11 mouse cellular contexts compared by ENCODE assay signal in genomic region chr4:106972461-106973384, GRCm38 (mm10).
DNase-seq lines count a peak whose midpoint lies in the region; ATAC-seq and TF ChIP-seq lines count a peak whose summit lies in the region.
"Had no signal": no experiment of that assay in that cellular context is flagged by ENCODE, and none has a peak within 500 bp of the region (broad histone marks: within the 10 kb centered on the region; RNA-seq: fewer than 3 reads in every experiment).

No protein-coding gene starts in this region.

- peak overlapping the region; percentile 76 for H3K27ac ChIP-seq in CH12.LX (ENCODE audit: insufficient read depth, low read depth)
- H3K27ac ChIP-seq in hindbrain, embryonic 14.5 days: peak overlapping the region; percentile 41
- H3K27ac ChIP-seq: liver, embryonic 15.5 days had no signal

- H3K4me1 ChIP-seq in CH12.LX (ENCODE audit: control insufficient read depth in 1 of 2, insufficient read depth in 2 of 2): peaks cover 72 to 98% of the 10 kb centered on the region in 2 experiments
- H3K4me1 ChIP-seq in hindbrain, embryonic 14.5 days (replicated peaks; ENCODE audit: control insufficient read depth, insufficient read depth, low read length): peaks cover 71% of the 10 kb centered on the region

- no peak overlapping the region for H3K4me2 ChIP-seq in CH12.LX (ENCODE audit: insufficient read depth, low read depth, poor library complexity, severe bottlenecking)
- H3K4me2 ChIP-seq in hindbrain, embryonic 14.5 days (replicated peaks): no peak overlapping the region
- H3K4me2 ChIP-seq: liver, embryonic 15.5 days had no signal

- H3K9ac ChIP-seq in CH12.LX (ENCODE audit: insufficient read depth, low read depth): peak overlapping the region; percentile 12; the same call in 1 of the 2 replicates
- H3K9ac ChIP-seq in hindbrain, embryonic 14.5 days: no peak overlapping the region
- H3K9ac ChIP-seq: liver, embryonic 15.5 days had no signal

- H3K4me3 ChIP-seq in CH12.LX (replicated peaks in 1 of 3; ENCODE audit: low read depth in 2 of 3, low read length in 2 of 3, poor library complexity in 1 of 3): peak overlapping the region in 1 of 3 experiments; percentile 18
- H3K4me3 ChIP-seq in hindbrain, embryonic 14.5 days (replicated peaks; ENCODE audit: low read length): no peak overlapping the region
- H3K4me3 ChIP-seq: liver, embryonic 15.5 days had no signal

- peaks cover 0 to 26% of the 10 kb centered on the region in 2 experiments for H3K36me3 ChIP-seq in CH12.LX (replicated peaks in 1 of 2; ENCODE audit: control insufficient read depth in 1 of 2, insufficient read depth in 1 of 2, low read length in 1 of 2)
- no peaks in the 10 kb centered on the region for H3K36me3 ChIP-seq in hindbrain, embryonic 14.5 days (replicated peaks; ENCODE audit: control insufficient read depth, insufficient read depth)

- ATAC-seq in hindbrain, embryonic 14.5 days (ENCODE audit: low FRiP score): no peak

- H3K9me3 ChIP-seq in CH12.LX (replicated peaks; ENCODE audit: low read length): no peaks in the 10 kb centered on the region
- H3K9me3 ChIP-seq in hindbrain, embryonic 14.5 days (ENCODE audit: control insufficient read depth, low read length): no peaks in the 10 kb centered on the region
- H3K9me3 ChIP-seq: liver, embryonic 15.5 days had no signal

- H3K27me3 ChIP-seq in CH12.LX (replicated peaks): no peaks in the 10 kb centered on the region
- no peaks in the 10 kb centered on the region for H3K27me3 ChIP-seq in hindbrain, embryonic 14.5 days (ENCODE audit: control insufficient read depth, insufficient read depth, low read length)
- H3K27me3 ChIP-seq: liver, embryonic 15.5 days had no signal

- in situ Hi-C loops in CH12.LX (cut with MboI; ENCODE audit: low pct_ligation_motif_present, low pct_unique_long_range_greater_than_20kb, low sequenced_read_pairs): no loop called here

- no peak; the same call in 1 of the 2 replicates for TF ChIP-seq POLR2A in CH12.LX (IDR thresholded peaks at IDR 0.05; ENCODE audit: low read depth, low read length)

- no peak; the same call in 1 of the 2 replicates for TF ChIP-seq RAD21 in CH12.LX (IDR thresholded peaks at IDR 0.05; ENCODE audit: low read depth, low read length)

- intact Hi-C loops in heart, postnatal 14 days (cut with DNase I): no loop called here

- DNase-seq in heart, postnatal 4 days: peak; percentile 23
- DNase-seq in heart, postnatal 14 days: no peak
- DNase-seq in CH12.LX (ENCODE audit: extremely low read depth) (peak; percentile 47), adipocyte (ENCODE audit: low spot score) (no peak)
- peak; percentile 91 for DNase-seq in cerebellum, adult 9-10 months
- no peak for DNase-seq in hindbrain, embryonic 14.5 days (ENCODE audit: low spot score)
- no peak for DNase-seq in right cerebral cortex, adult 18-20 months
- no peak for DNase-seq in right cerebral cortex, postnatal 36 days (ENCODE audit: low spot score in 2 of 2)
- DNase-seq: gastrocnemius, postnatal 14 days; right cerebral cortex, postnatal 14 days had no signal

- peaks cover 13% of the 10 kb centered on the region for H3K79me2 ChIP-seq in CH12.LX (replicated peaks; ENCODE audit: control insufficient read depth, extremely low read depth, insufficient read depth, poor library complexity, severe bottlenecking)

- dilution Hi-C loops in CH12.LX (cut with MboI; ENCODE audit: extremely low pct_ligation_motif_present, extremely low pct_unique_long_range_greater_than_20kb, low sequenced_read_pairs): no loop called here

- 61% methylated on average over 15 of the region's 15 CpGs for WGBS in hindbrain, embryonic 14.5 days

- TF ChIP-seq CTCF in CH12.LX (conservative IDR thresholded peaks at IDR 0.05 in 1 of 2, IDR thresholded peaks at IDR 0.05 in 1 of 2; ENCODE audit: low read depth in 2 of 2, low read length in 2 of 2): no peak

- no peak for TF ChIP-seq EP300 in CH12.LX (IDR thresholded peaks at IDR 0.05; ENCODE audit: low read length)

TF ChIP-seq in CH12.LX, 34 proteins besides CTCF, POLR2A, EP300 and RAD21:
- TF ChIP-seq MXI1 (IDR thresholded peaks at IDR 0.05; ENCODE audit: low read depth, low read length): 0 out of 2 replicates have a peak, but pooled peaks have one; percentile 9
- no peak for TF ChIP-seq NRF1 (IDR thresholded peaks at IDR 0.05; ENCODE audit: low read depth, low read length)

Comparison
In these comparisons a context has a peak if more than half of its experiments do, and no peak if none do; other contexts are left out.
1. DNase-seq: peak in heart, postnatal 4 days (single experiment), CH12.LX (single experiment) and cerebellum, adult 9-10 months (single experiment); none in heart, postnatal 14 days (0 of 2), hindbrain, embryonic 14.5 days (single experiment), right cerebral cortex, adult 18-20 months (single experiment), adipocyte (single experiment) and right cerebral cortex, postnatal 36 days (0 of 2).